Mouse (Mus musculus): Measurements from ENCODE around the gene Wasf1. TPM values are rescaled to one million over a fixed set of nuclear protein-coding genes. Genes with fewer than 3 reads are reported as not detected.

Gene Wasf1
- 13.0 and 13.1 TPM in 2 replicates for polyA plus RNA-seq (2015; fragmentation: Nextera tagmentation; extraction: Ambion mirVana)

GRCm38 (mm10) chr10:40882831-40883643, at the start of gene Wasf1, which contains the start of gene Cdc40:
Gene Wasf1 (plus strand): TSS chr10:40883475.
Gene Cdc40 (minus strand): TSS chr10:40883311.
- 0 out of 2 replicates have a peak, but pooled peaks cover 5% of the 10 kb centered on the region for H3K4me1 ChIP-seq
- peak within 1 kb of the TSS; percentile 90 for H3K9ac ChIP-seq
- H3K27ac ChIP-seq, result peak within 1 kb of the TSS; percentile 86
- no peaks in the 10 kb centered on the region for H3K27me3 ChIP-seq (replicated peaks)
- peak; percentile 97 for ATAC-seq (ENCODE audit: insufficient read depth, low FRiP score, low read depth)
- H3K36me3 ChIP-seq, result no peaks in the 10 kb centered on the region
- no peaks in the 10 kb centered on the region for H3K9me3 ChIP-seq
- peak within 1 kb of the TSS; percentile 91 for H3K4me2 ChIP-seq
- peak within 1 kb of the TSS; percentile 88 for H3K4me3 ChIP-seq (replicated peaks)
- WGBS, result under 1% methylated on average over 44 of the region's 44 CpGs

- H3K4me3 ChIP-seq (replicated peaks), result no peak overlapping the region
- H3K36me3 ChIP-seq, result 0 out of 2 replicates have a peak, but pooled peaks cover 18% of the 10 kb centered on the region
- H3K4me2 ChIP-seq, result no peak overlapping the region
- ATAC-seq (ENCODE audit: insufficient read depth, low FRiP score, low read depth), result no peak
- no peaks in the 10 kb centered on the region for H3K4me1 ChIP-seq
- no peak overlapping the region for H3K27ac ChIP-seq
- WGBS, result 80% methylated on average over 5 of the region's 5 CpGs
- H3K9ac ChIP-seq, result no peak overlapping the region
- H3K9me3 ChIP-seq, result no peaks in the 10 kb centered on the region
- no peaks in the 10 kb centered on the region for H3K27me3 ChIP-seq (replicated peaks)
Observed at GRCm38 (mm10) chr10:40840086-40840485, 43.2 kb upstream of the Wasf1 start.

GRCm38 (mm10) chr10:40843841-40844240, 39.4 kb upstream of the Wasf1 start:
- H3K4me1 ChIP-seq, result no peaks in the 10 kb centered on the region
- H3K9ac ChIP-seq, result no peak overlapping the region
- no peak overlapping the region for H3K4me3 ChIP-seq (replicated peaks)
- H3K4me2 ChIP-seq, result no peak overlapping the region
- WGBS, result 78% methylated on average over 5 of the region's 5 CpGs
- H3K27me3 ChIP-seq (replicated peaks), result no peaks in the 10 kb centered on the region
- no peak overlapping the region for H3K27ac ChIP-seq
- peaks cover 25% of the 10 kb centered on the region for H3K36me3 ChIP-seq
- ATAC-seq (ENCODE audit: insufficient read depth, low FRiP score, low read depth), result no peak
- no peaks in the 10 kb centered on the region for H3K9me3 ChIP-seq

GRCm38 (mm10) chr10:40844546-40844945, 38.7 kb upstream of the Wasf1 start:
- no peak for ATAC-seq (ENCODE audit: insufficient read depth, low FRiP score, low read depth)
- Histone ChIP-seq H3K4me1 (no peaks in the 10 kb centered on the region), H3K9me3 (no peaks in the 10 kb centered on the region), H3K4me2 (no peak overlapping the region), H3K9ac (no peak overlapping the region), H3K27ac (no peak overlapping the region), H3K4me3 (replicated peaks) (no peak overlapping the region), H3K27me3 (replicated peaks) (no peaks in the 10 kb centered on the region), H3K36me3 (peaks cover 26% of the 10 kb centered on the region)
- 69% methylated on average over 10 of the region's 10 CpGs for WGBS

GRCm38 (mm10) chr10:40845626-40846025, 37.6 kb upstream of the Wasf1 start:
- no peak for ATAC-seq (ENCODE audit: insufficient read depth, low FRiP score, low read depth)
- peaks cover 22% of the 10 kb centered on the region for H3K36me3 ChIP-seq
- WGBS, result 74% methylated on average over 6 of the region's 6 CpGs

GRCm38 (mm10) chr10:40847176-40847874, 36.0 kb upstream of the Wasf1 start:
- Histone ChIP-seq H3K4me2 (no peak overlapping the region), H3K27ac (no peak overlapping the region), H3K36me3 (peaks cover 19% of the 10 kb centered on the region), H3K4me3 (replicated peaks) (no peak overlapping the region), H3K9ac (no peak overlapping the region), H3K4me1 (no peaks in the 10 kb centered on the region), H3K27me3 (replicated peaks) (no peaks in the 10 kb centered on the region), H3K9me3 (no peaks in the 10 kb centered on the region)
- no peak for ATAC-seq (ENCODE audit: insufficient read depth, low FRiP score, low read depth)
- 91% methylated on average over 10 of the region's 10 CpGs for WGBS

More at GRCm38 (mm10) chr10:40845626-40846025, 37.6 kb upstream of the Wasf1 start:
- no peak overlapping the region for H3K4me3 ChIP-seq (replicated peaks)
- H3K4me1 ChIP-seq, result no peaks in the 10 kb centered on the region
- H3K9ac ChIP-seq, result no peak overlapping the region
- no peak overlapping the region for H3K4me2 ChIP-seq
- H3K27ac ChIP-seq, result no peak overlapping the region
- H3K9me3 ChIP-seq, result no peaks in the 10 kb centered on the region
- no peaks in the 10 kb centered on the region for H3K27me3 ChIP-seq (replicated peaks)

GRCm38 (mm10) chr10:40850644-40851043, 32.6 kb upstream of the Wasf1 start:
- 94% methylated on average over 2 of the region's 2 CpGs for WGBS

GRCm38 (mm10) chr10:40851138-40851537, 32.1 kb upstream of the Wasf1 start:
- Histone ChIP-seq H3K4me1 (no peaks in the 10 kb centered on the region), H3K4me3 (replicated peaks) (no peak overlapping the region), H3K9me3 (no peaks in the 10 kb centered on the region), H3K36me3 (peaks cover 16% of the 10 kb centered on the region), H3K27me3 (replicated peaks) (no peaks in the 10 kb centered on the region), H3K9ac (no peak overlapping the region), H3K27ac (no peak overlapping the region), H3K4me2 (no peak overlapping the region)
- no peak for ATAC-seq (ENCODE audit: insufficient read depth, low FRiP score, low read depth)

More at GRCm38 (mm10) chr10:40850644-40851043, 32.6 kb upstream of the Wasf1 start:
- no peak for ATAC-seq (ENCODE audit: insufficient read depth, low FRiP score, low read depth)
- Histone ChIP-seq H3K4me3 (replicated peaks) (no peak overlapping the region), H3K27ac (no peak overlapping the region), H3K4me1 (no peaks in the 10 kb centered on the region), H3K36me3 (peaks cover 16% of the 10 kb centered on the region), H3K4me2 (no peak overlapping the region), H3K9me3 (no peaks in the 10 kb centered on the region), H3K9ac (no peak overlapping the region), H3K27me3 (replicated peaks) (no peaks in the 10 kb centered on the region)

- no peak overlapping the region for H3K27ac ChIP-seq
- H3K27me3 ChIP-seq (replicated peaks), result no peaks in the 10 kb centered on the region
- H3K36me3 ChIP-seq, result no peaks in the 10 kb centered on the region
- H3K4me2 ChIP-seq, result no peak overlapping the region
- H3K9ac ChIP-seq, result no peak overlapping the region
- no peaks in the 10 kb centered on the region for H3K9me3 ChIP-seq
- no peaks in the 10 kb centered on the region for H3K4me1 ChIP-seq
- 64% methylated on average over 2 of the region's 2 CpGs for WGBS
- ATAC-seq (ENCODE audit: insufficient read depth, low FRiP score, low read depth), result no peak
- H3K4me3 ChIP-seq (replicated peaks), result no peak overlapping the region
Observed at GRCm38 (mm10) chr10:40855616-40856015, 27.7 kb upstream of the Wasf1 start.

- WGBS, result 90% methylated on average over 7 of the region's 7 CpGs
- Histone ChIP-seq H3K4me1 (no peaks in the 10 kb centered on the region), H3K27me3 (replicated peaks) (no peaks in the 10 kb centered on the region), H3K36me3 (no peaks in the 10 kb centered on the region), H3K27ac (no peak overlapping the region), H3K4me2 (no peak overlapping the region), H3K9me3 (no peaks in the 10 kb centered on the region), H3K4me3 (replicated peaks) (no peak overlapping the region), H3K9ac (no peak overlapping the region)
- ATAC-seq (ENCODE audit: insufficient read depth, low FRiP score, low read depth), result no peak
Observed at GRCm38 (mm10) chr10:40856703-40857102, 26.6 kb upstream of the Wasf1 start.

GRCm38 (mm10) chr10:40857599-40857998, 25.7 kb upstream of the Wasf1 start:
- Histone ChIP-seq H3K27ac (no peak overlapping the region), H3K9ac (no peak overlapping the region), H3K27me3 (replicated peaks) (no peaks in the 10 kb centered on the region), H3K4me1 (no peaks in the 10 kb centered on the region), H3K9me3 (no peaks in the 10 kb centered on the region), H3K4me2 (no peak overlapping the region), H3K4me3 (replicated peaks) (no peak overlapping the region), H3K36me3 (no peaks in the 10 kb centered on the region)
- WGBS, result 73% methylated on average over 8 of the region's 8 CpGs
- no peak for ATAC-seq (ENCODE audit: insufficient read depth, low FRiP score, low read depth)

GRCm38 (mm10) chr10:40868081-40868480, 15.2 kb upstream of the Wasf1 start:
- 91% methylated on average over 2 of the region's 2 CpGs for WGBS
- no peak; the same call in 1 of the 2 replicates for ATAC-seq (ENCODE audit: insufficient read depth, low FRiP score, low read depth)
- 0 out of 2 replicates have a peak, but pooled peaks cover 9% of the 10 kb centered on the region for H3K36me3 ChIP-seq

More at GRCm38 (mm10) chr10:40868081-40868480, 15.2 kb upstream of the Wasf1 start:
- Histone ChIP-seq H3K27me3 (replicated peaks) (no peaks in the 10 kb centered on the region), H3K9ac (no peak overlapping the region), H3K4me3 (replicated peaks) (no peak overlapping the region), H3K4me2 (no peak overlapping the region), H3K9me3 (no peaks in the 10 kb centered on the region), H3K27ac (no peak overlapping the region), H3K4me1 (no peaks in the 10 kb centered on the region)

Measured in stomach, embryonic 15.5 days (tissue).